Mouse (Mus musculus) liver, postnatal 0 days (tissue): ENCODE measurements around the gene Zbtb8a.

Source experiments
- CTCF ChIP-seq: sonication (generic); IDR thresholded peaks from 2 replicates; pipeline ENCODE4 v1.5.1; 2016; ENCODE audit warnings: antibody characterized with exemption, low read depth
- EP300 ChIP-seq: IDR thresholded peaks from 2 replicates; pipeline ENCODE4 v1.6.1; 2016; ENCODE audit warnings: antibody characterized with exemption, low read depth, mild to moderate bottlenecking

DNA sequence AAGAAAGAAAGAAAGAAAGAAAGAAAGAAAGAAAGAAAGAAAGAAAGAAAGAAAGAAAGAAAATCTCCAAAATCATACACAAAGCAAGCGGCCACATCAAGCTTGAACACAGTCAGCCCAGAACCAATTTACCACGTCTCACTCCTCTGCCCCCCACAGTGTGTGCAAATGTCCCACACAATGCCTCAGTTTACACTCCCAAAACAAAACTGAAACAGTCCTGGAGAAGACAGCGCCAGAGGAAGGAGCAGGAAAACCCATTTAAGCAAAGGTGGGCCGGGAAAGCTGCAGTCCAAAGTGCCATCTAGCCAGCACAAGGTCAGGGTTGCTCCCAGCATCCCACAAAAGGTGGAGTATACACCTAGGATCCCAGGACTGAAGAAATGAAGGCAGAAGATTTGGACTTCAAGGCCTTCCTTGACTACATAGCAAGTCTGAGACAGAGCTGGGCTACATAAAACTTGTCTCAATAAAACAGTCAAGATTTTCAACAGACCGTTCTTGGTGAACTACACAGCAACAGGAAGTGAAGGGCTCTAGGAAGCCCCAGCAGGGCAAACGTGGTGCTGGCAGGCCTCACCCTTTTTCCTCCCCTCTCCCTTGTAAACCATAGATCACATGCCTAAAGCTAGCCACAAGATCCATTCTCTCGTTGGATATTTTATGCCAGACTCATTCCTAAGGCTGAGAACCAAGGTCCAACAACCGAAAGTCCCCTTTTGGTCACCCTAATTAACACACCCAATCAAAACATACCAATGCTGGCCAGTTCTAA, 4.5 kb downstream of the Zbtb8a start:
- TF ChIP-seq CTCF (no peak), EP300 (no peak)
